Mouse (Mus musculus) CH12.LX (cell line): ENCODE data around the gene Fkbp7. TPM values are rescaled to one million over a fixed set of nuclear protein-coding genes. Genes with fewer than 3 reads are reported as not detected.

Experiments used
- DNase-seq: peaks from one replicate; pipeline ENCODE4 v3.0.0-alpha.2; 2013; ENCODE audit errors: extremely low read depth
- H3K27ac ChIP-seq: 2 replicates; pipeline ENCODE4 v1.5.1; 2012; ENCODE audit warnings: low read depth, mild to moderate bottlenecking, control low read depth, moderate library complexity; ENCODE audit not compliant: insufficient read depth
- H3K27me3 ChIP-seq: replicated peaks from 2 replicates; pipeline ENCODE3; 2012; ENCODE audit warnings: inconsistent platforms
- H3K36me3 ChIP-seq, 2 experiments: replicated peaks in 1 of 2; 2 replicates each; pipeline versions ENCODE3 to v1.6.1; 2012; ENCODE audit warnings: inconsistent platforms in 1 of 2, low read length in 1 of 2, mild to moderate bottlenecking in 1 of 2, mixed read lengths in 1 of 2, moderate library complexity in 1 of 2; ENCODE audit not compliant: control insufficient read depth in 1 of 2, insufficient read depth in 1 of 2
- H3K4me1 ChIP-seq, 2 experiments: 2 replicates each; pipeline ENCODE4 v1.6.1; 2012; ENCODE audit warnings: inconsistent platforms in 1 of 2, moderate library complexity in 1 of 2; ENCODE audit not compliant: insufficient read depth in 2 of 2, control insufficient read depth in 1 of 2
- H3K4me2 ChIP-seq: 2 replicates; pipeline ENCODE4 v1.6.1; 2012; ENCODE audit warnings: low read depth, mild to moderate bottlenecking, control low read depth; ENCODE audit not compliant: poor library complexity, insufficient read depth, severe bottlenecking
- H3K4me3 ChIP-seq, 3 experiments: fragments of 150-350 bp in 1 of 3; sonication (generic) in 1 of 3; replicated peaks in 1 of 3; 2 replicates each; pipeline versions ENCODE3 to v1.5.1; 2011 to 2012; ENCODE audit warnings: low read depth in 2 of 3, low read length in 2 of 3, mild to moderate bottlenecking in 2 of 3, moderate library complexity in 2 of 3, control low read depth in 1 of 3, improper control_type of control experiment in 1 of 3, inconsistent platforms in 1 of 3, mixed read lengths in 1 of 3; ENCODE audit not compliant: poor library complexity in 1 of 3
- H3K79me2 ChIP-seq: replicated peaks from 2 replicates; pipeline ENCODE4 v1.6.1; 2012; ENCODE audit warnings: mild to moderate bottlenecking, moderate library complexity; ENCODE audit not compliant: control insufficient read depth, poor library complexity, insufficient read depth, severe bottlenecking; ENCODE audit errors: extremely low read depth
- H3K9ac ChIP-seq: 2 replicates; pipeline ENCODE4 v1.6.1; 2012; ENCODE audit warnings: low read depth, mild to moderate bottlenecking, control low read depth, moderate library complexity; ENCODE audit not compliant: insufficient read depth
- H3K9me3 ChIP-seq: replicated peaks from 2 replicates; pipeline ENCODE3; 2012; ENCODE audit warnings: low read length, inconsistent platforms, mixed read lengths
- BHLHE40 ChIP-seq: IDR thresholded peaks from 2 replicates; pipeline ENCODE4 v1.6.1; 2011; ENCODE audit warnings: mild to moderate bottlenecking, low read depth, low read length, improper control_type of control experiment
- CHD1 ChIP-seq: IDR thresholded peaks from 2 replicates; pipeline ENCODE4 v1.6.1; 2012; ENCODE audit warnings: low read depth, low read length, improper control_type of control experiment, inconsistent platforms
- E2F4 ChIP-seq: IDR thresholded peaks from 2 replicates; pipeline ENCODE4 v1.6.1; 2011; ENCODE audit warnings: low read depth, low read length, improper control_type of control experiment; ENCODE audit not compliant: insufficient replicate concordance
- IRF4 ChIP-seq: IDR thresholded peaks from 2 replicates; pipeline ENCODE4 v1.6.1; 2014; ENCODE audit warnings: low read depth, mild to moderate bottlenecking, inconsistent platforms, low read length, improper control_type of control experiment
- JUND ChIP-seq: conservative IDR thresholded peaks from 2 replicates; pipeline ENCODE4 v1.6.1; 2011; ENCODE audit warnings: low read depth, low read length, improper control_type of control experiment
- KAT2A ChIP-seq: IDR thresholded peaks from 2 replicates; pipeline ENCODE4 v1.6.1; 2012; ENCODE audit warnings: low read length, improper control_type of control experiment, inconsistent platforms; ENCODE audit not compliant: insufficient replicate concordance
- MAFK ChIP-seq: IDR thresholded peaks from 2 replicates; pipeline ENCODE4 v1.6.1; 2011; ENCODE audit warnings: low read length, improper control_type of control experiment; ENCODE audit not compliant: insufficient replicate concordance
- MAX ChIP-seq: IDR thresholded peaks from 2 replicates; pipeline ENCODE4 v1.6.1; 2011; ENCODE audit warnings: low read length, improper control_type of control experiment
- MEF2A ChIP-seq: IDR thresholded peaks from 2 replicates; pipeline ENCODE4 v1.6.1; 2014; ENCODE audit warnings: low read depth, mild to moderate bottlenecking, inconsistent platforms, low read length, improper control_type of control experiment, borderline replicate concordance
- MXI1 ChIP-seq: IDR thresholded peaks from 2 replicates; pipeline ENCODE4 v1.6.1; 2011; ENCODE audit warnings: mild to moderate bottlenecking, low read depth, low read length, improper control_type of control experiment
- MYC ChIP-seq: IDR thresholded peaks from 2 replicates; pipeline ENCODE4 v1.6.1; 2011; ENCODE audit warnings: low read depth, mild to moderate bottlenecking, improper control_type of control experiment, low read length
- NELFE ChIP-seq: IDR thresholded peaks from 2 replicates; pipeline ENCODE4 v1.6.1; 2011; ENCODE audit warnings: low read depth, low read length, improper control_type of control experiment
- POLR2A ChIP-seq: IDR thresholded peaks from 2 replicates; pipeline ENCODE4 v1.6.1; 2011; ENCODE audit warnings: low read depth, mild to moderate bottlenecking, improper control_type of control experiment, low read length
- POLR2AphosphoS2 ChIP-seq: IDR thresholded peaks from 2 replicates; pipeline ENCODE4 v1.6.1; 2011; ENCODE audit warnings: low read depth, low read length, improper control_type of control experiment
- RAD21 ChIP-seq: IDR thresholded peaks from 2 replicates; pipeline ENCODE4 v1.6.1; 2011; ENCODE audit warnings: low read depth, mild to moderate bottlenecking, low read length, improper control_type of control experiment, moderate library complexity
- RCOR1 ChIP-seq: conservative IDR thresholded peaks from 2 replicates; pipeline ENCODE4 v1.6.1; 2012; ENCODE audit warnings: low read depth, mild to moderate bottlenecking, inconsistent platforms, low read length, improper control_type of control experiment
- SIN3A ChIP-seq: IDR thresholded peaks from 2 replicates; pipeline ENCODE4 v1.6.1; 2012; ENCODE audit warnings: low read length, improper control_type of control experiment, inconsistent platforms
- TBP ChIP-seq: conservative IDR thresholded peaks from 2 replicates; pipeline ENCODE4 v1.6.1; 2011; ENCODE audit warnings: low read depth, low read length, improper control_type of control experiment
- TCF12 ChIP-seq: IDR thresholded peaks from 2 replicates; pipeline ENCODE4 v1.6.1; 2014; ENCODE audit warnings: low read depth, mild to moderate bottlenecking, inconsistent platforms, low read length, improper control_type of control experiment
- UBTF ChIP-seq: IDR thresholded peaks from 2 replicates; pipeline ENCODE4 v1.6.1; 2012; ENCODE audit warnings: low read depth, mild to moderate bottlenecking, inconsistent platforms, low read length, improper control_type of control experiment, moderate library complexity
- ZC3H11A ChIP-seq: IDR thresholded peaks from 2 replicates; pipeline ENCODE4 v1.6.1; 2012; ENCODE audit warnings: low read depth, mild to moderate bottlenecking, inconsistent platforms, low read length, improper control_type of control experiment
- ZMIZ1 ChIP-seq: IDR thresholded peaks from 2 replicates; pipeline ENCODE4 v1.6.1; 2012; ENCODE audit warnings: low read depth, mild to moderate bottlenecking, inconsistent platforms, low read length, improper control_type of control experiment
- dilution Hi-C: fragments of 300-500 bp; cut with MboI; formaldehyde crosslinking; loops from 2 replicates; pipeline ENCODE4 v1.14.3; 2020; ENCODE audit warnings: low sequenced_read_pairs; ENCODE audit not compliant: extremely low pct_unique_long_range_greater_than_20kb, extremely low pct_ligation_motif_present
- in situ Hi-C: fragments of 300-500 bp; cut with MboI; formaldehyde crosslinking; loops from 3 replicates; pipeline ENCODE4 v1.14.3; 2019; ENCODE audit warnings: low sequenced_read_pairs, low pct_ligation_motif_present, low pct_unique_long_range_greater_than_20kb, mixed read lengths
- polyA plus RNA-seq: library from polyadenylated mRNA; unstranded; fragments of >175 nt; gene quantifications from 2 replicates; pipeline ENCODE4 v1.2.1, GENCODE M21; 2012; ENCODE audit warnings: low read depth; ENCODE audit not compliant: insufficient read length
- total RNA-seq, 2 experiments: library from RNA; depleted of rRNA; stranded (reverse); fragments of 300-350 nt in 1 of 2; fragments of >200 nt in 1 of 2; gene quantifications; 2 replicates each; pipeline ENCODE4 v1.2.3; 2012 to 2014

Gene Fkbp7
- total RNA-seq (2012; rRNA removed), result 1.3 and 1.5 TPM in 2 replicates
- total RNA-seq (2014; rRNA removed), result 1.7 and 2.4 TPM in 2 replicates
- 1.5 and 1.9 TPM in 2 replicates for polyA plus RNA-seq

- Histone ChIP-seq H3K4me2 (peak within 1 kb of the TSS; percentile 94), H3K27ac (peak within 1 kb of the TSS; percentile 43; the same call in 1 of the 2 replicates), H3K9ac (peak within 1 kb of the TSS; percentile 82), H3K79me2 (peaks cover 26% of the 10 kb centered on the region), H3K36me3 (peaks cover 0 to 15% of the 10 kb centered on the region in 2 experiments), H3K4me3 (peak within 1 kb of the TSS; percentile 65 to 79 (median 75)), H3K4me1 (peaks cover 0 to 22% of the 10 kb centered on the region in 2 experiments; a peak in 2 of 4 replicates), H3K9me3 (no peaks in the 10 kb centered on the region), H3K27me3 (no peaks in the 10 kb centered on the region)
- peak; percentile 91 for DNase-seq
- dilution Hi-C loops, result no loop called here
- TF ChIP-seq E2F4, result no peak
- TF ChIP-seq TCF12, result peak; percentile 86
- 0 out of 2 replicates have a peak, but pooled peaks have one; percentile 11 for TF ChIP-seq BHLHE40
- peak; percentile 83 for TF ChIP-seq POLR2AphosphoS2
- TF ChIP-seq ZC3H11A, result no peak
- TF ChIP-seq MYC, result peak; percentile 68
- peak; percentile 87 for TF ChIP-seq TBP
- no peak; the same call in 1 of the 2 replicates for TF ChIP-seq IRF4
- TF ChIP-seq RAD21, result no peak
- peak; percentile 86 for TF ChIP-seq ZMIZ1
- no peak for TF ChIP-seq JUND
- no peak for TF ChIP-seq CHD1
- peak; percentile 46 for TF ChIP-seq MEF2A
- peak; percentile 87 for TF ChIP-seq MXI1
- 0 out of 2 replicates have a peak, but pooled peaks have one; percentile 39 for TF ChIP-seq RCOR1
- no peak for TF ChIP-seq UBTF
- TF ChIP-seq SIN3A, result peak; percentile 62; the same call in 1 of the 2 replicates
- TF ChIP-seq MAX, result peak; percentile 58; the same call in 1 of the 2 replicates
- TF ChIP-seq NELFE, result peak; percentile 74
- TF ChIP-seq POLR2A, result peak; percentile 87
- in situ Hi-C loops, result no loop called here
These were observed at the start of gene Fkbp7 for GRCm38 (mm10) chr2:76672966-76673392. Gene Fkbp7, minus strand, starts transcription at chr2:76673116.

GRCm38 (mm10) chr2:76719650-76720049, 46.7 kb upstream of the Fkbp7 start:
- dilution Hi-C loops, result no loop called here
- in situ Hi-C loops, result no loop called here
- no peak overlapping the region for H3K4me2 ChIP-seq

More at GRCm38 (mm10) chr2:76719650-76720049, 46.7 kb upstream of the Fkbp7 start:
- Histone ChIP-seq H3K9me3 (no peaks in the 10 kb centered on the region), H3K4me3 (no peak overlapping the region), H3K9ac (no peak overlapping the region), H3K27me3 (no peaks in the 10 kb centered on the region), H3K79me2 (no peaks in the 10 kb centered on the region), H3K4me1 (no peaks in the 10 kb centered on the region), H3K27ac (no peak overlapping the region), H3K36me3 (peaks cover 76 to 78% of the 10 kb centered on the region in 2 experiments)
- no peak for DNase-seq
- TF ChIP-seq E2F4 (no peak), MAFK (no peak), POLR2A (no peak), KAT2A (no peak), MXI1 (no peak)
